Mouse (Mus musculus) ovary, postnatal 10 days (tissue): Measurements from ENCODE around the gene Nipa1.
"Not testable (repeated sequence)": the region's sequence is repeated elsewhere in the genome, so short reads cannot be mapped to it uniquely, and the experiment has no call there.

Experiments used
- DNase-seq: peaks from one replicate; pipeline ENCODE4 v3.0.0; 2022; ENCODE audit warnings: low spot score

Gene Nipa1

DNA sequence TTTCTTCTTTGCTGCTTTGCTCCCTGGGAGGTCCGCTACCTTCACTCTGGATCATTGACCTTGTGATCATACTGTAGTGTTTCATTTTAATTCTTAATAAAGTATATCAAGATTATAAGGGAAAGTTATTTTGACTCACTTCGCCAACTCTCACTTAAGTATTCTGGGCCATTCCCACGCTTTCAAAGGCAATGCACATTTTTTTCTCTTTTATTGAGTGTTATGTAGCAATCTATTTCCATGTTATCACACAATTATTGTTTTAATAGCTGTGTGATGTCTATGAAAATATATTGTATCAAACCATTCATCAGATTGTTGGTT lies at the start of gene Nipa1:
TSS of gene Nipa1 (minus strand) at position 25 of the 324 bp plus-strand sequence.
- DNase-seq, result no peak

DNA sequence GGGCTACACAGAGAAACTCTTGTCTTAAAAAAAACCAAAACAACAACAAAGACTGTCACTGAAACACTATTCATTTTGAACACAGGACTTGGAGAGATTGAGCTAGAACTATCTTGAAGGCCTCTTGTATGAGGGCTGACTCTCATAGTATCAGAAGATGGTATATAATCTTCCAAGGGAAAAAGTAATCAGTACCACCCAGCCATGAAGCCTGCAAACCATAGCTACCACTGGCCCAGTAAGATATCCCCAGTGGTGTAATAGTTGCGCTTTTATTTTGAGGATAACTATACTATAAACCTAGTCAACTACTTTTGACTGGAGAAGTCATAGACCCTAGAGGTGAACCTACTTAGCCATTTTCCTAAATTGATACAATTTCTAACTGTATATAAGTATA lies 46.9 kb upstream of the Nipa1 start:
- no peak for DNase-seq

DNA sequence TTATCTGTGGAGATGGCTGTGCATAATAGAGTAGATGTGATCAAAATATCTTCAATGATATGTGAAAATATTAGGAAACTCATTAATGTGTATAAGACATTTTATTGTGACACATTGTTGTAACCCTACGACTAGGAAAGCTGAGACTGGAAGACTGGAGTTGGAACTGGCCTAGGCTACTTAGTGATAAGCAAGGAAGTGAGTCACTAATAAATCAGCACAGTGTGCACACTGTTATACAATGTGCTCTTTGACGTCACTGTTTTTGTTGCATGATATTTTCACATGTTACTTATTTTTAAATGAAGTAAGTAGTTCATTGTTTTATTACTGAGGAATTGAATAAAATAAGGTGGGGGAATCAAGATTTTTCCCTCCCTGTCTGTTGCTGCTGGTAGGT lies 46.4 kb upstream of the Nipa1 start:
- DNase-seq, result no peak

DNA sequence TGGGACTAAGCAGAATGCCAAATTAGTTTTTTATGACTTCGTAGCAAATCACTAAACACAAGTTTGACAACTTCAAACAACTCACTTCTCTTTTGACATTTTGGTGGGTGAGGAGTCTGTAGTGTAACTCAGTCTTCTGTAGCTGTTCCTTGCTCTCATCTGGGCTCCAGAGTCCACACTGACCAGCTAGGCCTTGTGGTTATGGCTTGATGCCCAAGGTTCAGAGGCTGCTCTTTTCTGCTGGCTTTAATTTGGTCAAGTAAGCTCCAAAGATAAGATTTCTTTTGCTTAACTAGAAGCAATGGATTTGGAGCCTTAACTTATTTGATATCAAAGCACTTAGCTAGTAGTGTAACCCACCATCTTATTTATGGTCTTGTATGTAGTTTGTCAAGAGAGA lies 45.1 kb upstream of the Nipa1 start:
- no peak for DNase-seq

DNA sequence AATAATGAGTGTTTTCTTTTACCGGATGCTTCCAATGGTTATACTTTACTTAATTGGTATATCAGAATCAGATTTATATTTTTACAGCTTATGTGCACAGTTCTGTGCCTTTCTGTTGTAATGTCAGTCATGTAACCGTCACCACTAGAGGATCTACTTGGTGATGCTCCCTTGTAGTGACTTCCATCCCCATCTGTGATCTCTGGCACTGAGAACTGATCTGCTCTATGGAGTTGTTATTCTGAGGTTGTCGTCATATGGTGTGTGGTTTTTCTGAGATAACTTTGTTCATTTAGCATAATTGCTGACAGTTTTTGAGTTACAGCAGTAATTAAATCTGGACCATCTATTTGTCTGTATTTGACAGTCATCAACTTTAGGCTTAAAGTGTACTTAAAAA lies 35.6 kb upstream of the Nipa1 start:
- no peak for DNase-seq

DNA sequence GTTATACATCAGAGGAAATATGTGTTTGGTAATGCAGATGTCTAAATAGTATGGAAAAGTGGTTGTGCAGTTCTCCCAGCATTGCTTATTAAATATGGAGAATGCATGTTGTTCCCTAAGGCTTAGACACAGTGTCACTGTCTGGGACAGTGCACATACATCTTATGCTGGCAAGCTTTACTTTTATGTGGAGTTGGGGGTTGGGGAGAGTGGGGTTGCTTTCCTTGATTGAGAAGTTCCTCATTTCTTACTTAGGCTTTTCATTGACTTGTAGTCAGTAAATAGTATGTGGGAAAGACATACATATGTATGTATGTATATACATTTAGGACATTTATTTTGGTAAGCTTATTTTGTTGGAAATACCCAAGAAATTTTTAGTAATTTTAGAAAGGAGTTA lies 33.2 kb upstream of the Nipa1 start:
- DNase-seq, result no peak

DNA sequence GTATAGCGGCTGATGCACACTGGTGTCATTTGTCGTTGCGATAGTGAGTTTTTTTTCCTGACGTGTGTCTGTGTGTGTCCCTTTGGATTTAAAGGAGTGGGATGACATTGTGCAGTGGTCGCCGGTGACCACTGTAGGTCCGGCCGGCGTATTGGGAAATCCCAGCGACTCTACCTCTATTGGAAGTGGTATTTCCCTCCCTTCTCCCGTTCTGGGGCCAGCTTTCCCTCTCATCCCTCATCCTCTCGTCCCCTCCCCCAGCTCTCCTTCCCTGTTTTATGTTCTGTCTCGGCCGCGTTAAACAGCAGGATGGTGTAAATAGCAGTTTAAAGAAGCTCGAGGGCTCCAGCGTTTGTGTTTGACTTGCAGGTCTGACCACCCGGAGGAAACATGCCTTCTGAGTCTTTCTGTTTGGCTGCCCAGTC lies 30.7 kb upstream of the Nipa1 start:
- no peak for DNase-seq

DNA sequence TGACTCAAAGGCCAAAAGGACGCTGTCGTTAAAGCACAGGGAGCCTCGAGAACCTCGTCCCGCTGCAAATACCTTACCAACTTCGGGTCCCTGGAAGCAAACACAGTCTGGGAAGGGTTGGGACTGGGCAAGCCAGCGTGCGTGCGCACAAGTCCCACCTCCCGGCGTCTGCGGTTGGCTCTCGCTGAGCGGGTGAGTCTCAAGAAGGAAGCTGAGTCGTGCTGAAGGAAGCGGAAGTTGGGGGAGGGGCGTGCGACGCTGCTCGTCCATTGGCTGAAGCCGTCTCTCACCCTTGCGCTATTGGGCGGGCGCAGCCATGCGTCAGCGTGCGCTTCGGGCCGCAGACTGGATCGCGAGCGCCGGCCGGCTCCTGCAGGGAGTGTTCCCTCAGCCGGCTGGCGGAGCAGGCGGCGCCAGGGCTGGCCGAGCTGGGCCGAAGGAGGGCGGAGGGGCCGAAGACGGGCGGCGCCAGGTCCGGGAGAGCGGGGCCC lies 30.1 kb upstream of the Nipa1 start, which contains the start of gene Herc2:
TSS of gene Herc2 (plus strand) at position 366 of the 491 bp plus-strand sequence.
- peak; percentile 97 for DNase-seq

DNA sequence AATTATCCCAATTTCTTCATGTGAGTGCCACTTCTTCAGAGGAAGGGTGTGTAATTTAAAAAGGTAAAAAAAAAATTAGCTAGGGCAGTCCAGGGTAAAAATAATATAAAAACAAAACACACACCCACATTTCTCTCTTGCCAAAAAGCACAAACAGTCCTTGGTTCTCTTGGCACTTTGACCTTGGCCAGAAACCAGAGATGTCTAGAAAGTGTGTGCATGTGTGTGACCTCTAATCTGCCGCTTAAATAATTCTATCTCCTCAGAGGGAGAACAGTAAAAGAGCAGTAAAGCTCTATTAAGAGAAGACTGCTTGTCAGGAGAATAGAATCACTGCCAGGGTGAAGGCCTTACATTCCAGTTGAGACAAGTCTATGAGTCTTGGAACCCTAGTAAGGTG lies 27.4 kb upstream of the Nipa1 start:
- no peak for DNase-seq

DNA sequence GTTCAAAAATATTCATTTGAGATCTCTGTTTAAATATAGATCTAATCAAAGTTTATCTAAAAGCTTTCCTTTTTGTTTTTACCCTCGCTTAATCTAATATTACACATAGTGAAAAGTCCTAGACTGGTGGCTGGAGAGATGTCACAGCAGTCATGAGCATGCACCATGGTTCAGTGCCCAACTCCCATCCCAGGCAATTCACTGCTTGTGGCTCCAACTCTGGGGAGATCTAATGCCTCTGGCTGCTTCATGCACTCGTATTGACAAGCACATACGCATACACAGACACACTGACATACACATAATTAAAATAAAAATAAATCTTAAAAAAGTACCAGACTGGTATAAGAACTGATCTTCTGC lies 24.5 kb upstream of the Nipa1 start:
- DNase-seq, result no peak

DNA sequence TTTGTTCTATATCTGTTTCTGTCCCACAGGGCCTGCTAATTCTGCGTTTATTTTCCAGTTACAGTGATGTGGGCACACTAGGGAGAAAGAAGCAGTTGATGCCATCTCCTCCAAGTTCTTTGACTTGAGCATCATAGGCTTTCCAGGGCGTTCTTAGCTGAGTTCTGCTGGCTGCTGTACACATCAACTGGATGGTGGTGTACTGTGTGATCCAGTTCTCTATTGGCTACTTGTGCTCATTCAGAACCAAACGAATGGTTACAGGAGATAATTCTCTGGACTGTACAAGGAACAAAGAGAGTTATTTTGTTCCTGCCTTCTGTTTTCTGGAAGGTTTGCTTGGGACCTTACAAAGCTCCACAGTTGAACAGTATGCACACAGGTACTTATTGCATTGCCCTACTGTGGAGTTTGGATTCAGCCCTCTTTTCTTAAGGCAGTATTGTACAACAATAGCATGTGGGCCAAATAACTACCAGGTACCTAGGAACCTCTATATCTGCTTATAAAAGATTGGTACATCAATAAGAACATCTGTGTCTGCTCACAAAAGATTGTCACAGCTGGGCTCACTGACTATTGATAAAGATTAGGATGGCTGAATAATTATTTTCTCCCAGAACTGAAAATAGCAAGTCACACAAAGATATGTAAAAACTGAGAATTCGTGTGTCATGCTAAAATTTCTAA lies 24.0 kb upstream of the Nipa1 start:
- DNase-seq, result no peak

DNA sequence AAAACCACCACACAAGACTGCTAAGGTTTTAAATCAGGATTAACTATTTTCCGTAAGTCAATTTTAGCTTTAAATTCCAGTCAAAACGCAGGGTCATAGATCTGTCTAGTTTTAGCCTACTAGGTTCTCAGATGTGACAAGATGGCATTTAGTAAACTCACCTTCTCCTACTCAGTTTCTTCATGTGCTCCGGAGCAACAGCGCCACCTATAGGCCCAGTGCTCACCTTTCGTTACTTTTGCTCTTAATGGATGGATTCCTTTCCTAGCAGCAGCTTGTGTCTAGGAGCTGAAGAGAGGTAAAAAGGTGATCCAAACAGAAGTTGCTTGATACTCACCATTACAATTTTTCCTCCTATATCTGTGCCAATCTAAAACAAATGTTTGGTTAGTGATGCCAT lies 22.6 kb upstream of the Nipa1 start:
- peak; percentile 11 for DNase-seq

DNA sequence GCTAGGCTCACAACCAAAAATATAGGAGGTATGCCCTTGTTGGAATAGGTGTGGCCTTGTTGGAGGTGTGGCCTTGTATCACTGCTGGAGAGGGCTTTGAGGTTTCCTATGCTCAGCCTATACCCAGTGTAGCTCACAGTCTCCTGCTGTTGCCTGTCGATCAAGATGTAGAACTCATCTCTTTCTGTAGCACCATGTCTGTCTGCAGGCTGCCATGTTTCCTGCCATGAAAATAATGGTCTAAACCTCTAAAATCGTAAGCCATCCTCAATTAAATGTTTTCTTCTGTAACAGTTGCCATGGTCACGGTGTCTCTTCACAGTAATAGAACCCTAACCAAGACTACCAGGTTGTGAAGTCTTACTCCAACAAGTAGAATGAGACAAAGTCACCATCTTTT lies 3.8 kb upstream of the Nipa1 start:
- no peak for DNase-seq

DNA sequence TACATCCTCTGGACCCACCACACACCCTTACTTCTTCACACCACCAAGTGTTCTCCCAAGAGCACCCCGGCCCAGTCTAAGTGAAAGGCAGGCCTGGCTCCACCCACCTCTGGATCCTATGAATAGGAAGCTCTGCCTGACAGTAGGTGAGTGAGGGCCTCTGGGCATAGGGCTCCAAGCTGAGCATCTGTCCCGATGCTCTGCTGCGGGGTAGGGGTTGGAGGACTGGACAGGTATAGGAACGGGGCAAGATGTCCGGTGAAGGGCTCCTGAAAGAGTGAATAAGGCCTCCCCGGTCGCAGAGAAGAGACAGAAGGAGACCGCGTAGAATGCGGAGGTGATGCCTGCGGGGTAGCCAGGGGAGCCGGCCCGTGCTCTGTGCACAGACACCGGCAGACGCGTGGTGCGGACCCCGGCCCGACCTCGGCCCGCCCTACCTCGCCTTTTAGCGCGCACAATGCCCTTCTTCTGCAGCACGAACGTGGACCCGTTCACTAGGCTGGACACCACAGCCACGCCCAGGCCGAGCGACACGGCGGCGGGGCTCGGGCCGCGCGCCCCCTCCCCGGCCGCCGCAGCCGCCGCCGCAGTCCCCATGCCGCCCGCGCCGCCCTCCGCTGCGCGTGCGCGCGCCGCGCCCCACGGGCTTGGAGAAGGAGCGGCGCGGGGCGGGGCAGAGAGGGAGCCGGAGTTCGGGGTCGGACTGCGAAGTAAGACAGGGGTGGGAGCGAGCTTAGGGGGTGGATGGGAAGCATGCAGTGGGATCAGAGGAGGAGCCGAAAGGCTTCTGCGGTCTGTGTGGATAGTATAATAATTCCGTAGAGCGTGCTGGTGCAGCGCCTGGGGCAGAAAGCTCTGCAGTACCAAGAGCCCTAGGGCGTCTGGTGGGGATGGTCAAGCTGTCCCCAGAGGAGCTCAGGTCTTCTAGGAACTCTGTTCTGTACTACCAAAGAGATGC lies 503 bp downstream of the Nipa1 start:
- peak; percentile 21 for DNase-seq

DNA sequence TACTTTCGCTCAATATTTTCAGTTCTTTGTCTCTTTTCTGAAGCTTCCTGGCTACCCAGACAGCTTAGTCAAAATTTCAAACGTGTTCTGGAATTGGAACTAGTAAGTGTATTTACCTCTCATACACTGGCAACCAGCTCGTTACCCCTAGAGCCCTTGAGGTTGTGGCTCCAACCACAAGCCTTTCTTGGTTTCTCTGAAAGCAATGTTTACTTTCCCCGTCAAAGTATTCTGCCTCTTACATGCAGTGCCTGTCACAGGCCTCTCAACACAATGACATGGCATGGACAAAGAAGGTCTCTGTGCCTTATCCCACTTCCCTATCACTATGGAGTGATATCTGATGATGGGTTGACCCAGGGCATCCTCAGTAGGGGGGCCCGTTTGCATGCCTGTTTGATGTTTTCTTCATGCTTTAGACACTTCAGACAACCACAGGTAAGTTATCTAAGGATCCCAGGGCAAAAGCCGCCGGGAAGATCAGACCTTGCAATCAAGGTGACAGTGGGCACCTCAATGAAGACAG lies 1.2 kb downstream of the Nipa1 start:
- no peak for DNase-seq

DNA sequence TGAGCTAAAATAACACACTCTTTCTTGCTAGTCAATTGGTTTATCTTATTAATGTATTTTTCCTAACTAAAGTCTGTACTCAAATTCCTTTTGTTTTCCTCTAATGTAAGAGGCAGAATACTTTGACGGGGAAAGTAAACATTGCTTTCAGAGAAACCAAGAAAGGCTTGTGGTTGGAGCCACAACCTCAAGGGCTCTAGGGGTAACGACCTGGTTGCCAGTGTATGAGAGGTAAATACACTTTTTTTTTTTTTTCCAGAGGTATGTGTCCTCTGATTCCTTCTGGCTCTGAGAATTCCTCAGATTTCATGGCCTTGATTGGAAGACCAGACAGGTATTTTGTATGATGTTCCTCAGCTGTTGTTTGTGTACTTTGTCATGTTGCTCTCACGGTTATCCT lies 2.0 kb downstream of the Nipa1 start:
- DNase-seq, result no peak

DNA sequence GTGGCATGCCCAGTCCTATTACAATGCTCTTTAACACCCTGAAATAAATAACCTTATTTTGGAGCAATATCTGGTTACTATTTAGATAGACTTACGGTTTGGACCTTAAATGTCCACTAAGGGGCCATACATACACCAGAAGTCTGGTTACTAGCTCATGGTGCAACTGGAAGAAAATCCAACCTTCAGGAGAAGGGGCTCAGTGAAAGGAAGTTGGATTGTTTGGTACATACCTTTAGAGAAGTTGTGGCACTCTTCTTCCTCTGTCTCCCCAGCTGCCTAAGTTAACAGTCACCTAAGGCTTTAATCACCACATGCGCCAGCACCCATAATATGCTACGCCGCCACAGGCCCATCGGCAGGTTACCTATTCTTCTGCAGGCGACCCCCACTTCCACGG lies 3.9 kb downstream of the Nipa1 start:
- DNase-seq, result no peak

DNA sequence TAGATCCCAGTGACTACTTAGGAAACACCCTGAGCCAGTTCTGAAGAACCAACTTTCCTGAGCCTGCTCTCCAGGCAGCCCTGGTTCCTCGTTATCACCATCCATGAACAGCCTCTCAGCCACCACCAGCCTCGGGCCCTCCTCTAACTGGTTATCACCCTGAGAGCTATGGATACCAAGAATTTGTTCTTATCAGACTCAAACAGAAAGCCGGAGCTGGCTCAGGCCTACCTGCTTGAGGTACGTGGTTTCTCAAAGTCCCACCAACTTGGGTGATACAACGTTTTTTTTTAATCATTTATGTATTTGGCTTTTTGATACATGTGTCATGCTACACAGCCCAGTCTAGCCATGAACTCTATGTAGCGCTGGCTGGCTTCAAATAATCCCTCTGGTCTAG lies 4.6 kb downstream of the Nipa1 start:
- no peak for DNase-seq

DNA sequence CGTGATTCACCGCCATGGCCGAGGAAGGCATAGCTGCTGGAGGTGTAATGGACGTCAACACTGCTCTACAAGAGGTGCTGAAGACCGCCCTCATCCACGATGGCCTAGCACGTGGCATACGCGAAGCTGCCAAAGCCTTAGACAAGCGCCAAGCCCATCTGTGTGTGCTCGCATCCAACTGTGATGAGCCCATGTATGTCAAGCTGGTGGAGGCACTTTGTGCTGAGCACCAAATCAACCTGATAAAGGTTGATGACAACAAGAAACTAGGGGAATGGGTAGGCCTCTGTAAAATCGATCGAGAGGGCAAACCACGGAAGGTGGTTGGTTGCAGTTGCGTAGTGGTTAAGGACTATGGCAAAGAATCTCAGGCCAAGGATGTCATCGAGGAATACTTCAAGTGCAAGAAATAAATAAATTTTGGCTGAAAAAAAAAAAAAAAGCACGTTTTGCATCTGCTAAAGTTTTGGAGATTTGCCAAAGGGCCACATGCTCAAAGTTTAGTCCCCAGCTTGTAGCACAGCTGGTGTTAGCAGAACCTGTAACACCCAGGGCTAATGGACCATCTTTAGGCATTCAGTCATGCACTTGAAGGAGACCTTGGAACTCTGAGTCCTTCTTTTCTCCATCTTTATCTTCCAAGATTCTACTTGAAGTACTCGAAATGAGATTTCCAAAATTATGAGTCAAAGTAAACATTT lies 5.6 kb downstream of the Nipa1 start:
- not testable (repeated sequence) for DNase-seq

DNA sequence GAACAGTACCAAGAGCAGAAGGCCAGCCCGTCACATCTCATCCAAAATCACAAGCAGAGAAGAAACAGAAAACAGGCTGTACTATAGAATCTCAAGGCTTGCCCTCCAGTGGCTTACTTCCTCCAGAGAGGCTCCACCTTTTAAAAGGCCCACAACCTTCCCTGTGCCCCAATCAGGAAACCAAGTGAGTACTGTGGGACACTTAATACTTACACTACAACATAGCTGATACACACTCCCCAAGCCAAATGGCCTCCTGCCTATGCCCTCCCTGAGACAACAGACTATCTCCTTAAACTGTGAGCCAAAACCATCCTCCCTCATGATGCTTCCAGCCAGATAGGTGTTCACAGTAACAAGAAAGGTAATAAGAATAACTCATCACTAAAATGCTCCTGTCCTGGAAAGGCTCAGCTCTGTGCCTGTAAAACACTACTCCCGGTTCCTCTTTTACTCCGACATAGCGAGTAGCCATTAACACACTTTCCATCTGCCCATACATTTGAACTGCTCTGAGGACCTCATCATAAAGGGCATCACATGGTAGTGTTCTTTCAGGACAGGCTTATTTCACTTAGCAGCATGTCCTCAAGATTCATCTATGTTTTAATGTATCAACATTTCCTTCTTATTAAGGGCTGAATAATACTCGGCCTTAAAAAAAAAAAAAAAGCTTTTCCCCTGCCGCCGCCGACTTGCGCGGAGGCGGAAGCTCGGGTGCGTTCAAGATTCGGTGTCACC lies 6.3 kb downstream of the Nipa1 start:
- DNase-seq, result no peak

DNA sequence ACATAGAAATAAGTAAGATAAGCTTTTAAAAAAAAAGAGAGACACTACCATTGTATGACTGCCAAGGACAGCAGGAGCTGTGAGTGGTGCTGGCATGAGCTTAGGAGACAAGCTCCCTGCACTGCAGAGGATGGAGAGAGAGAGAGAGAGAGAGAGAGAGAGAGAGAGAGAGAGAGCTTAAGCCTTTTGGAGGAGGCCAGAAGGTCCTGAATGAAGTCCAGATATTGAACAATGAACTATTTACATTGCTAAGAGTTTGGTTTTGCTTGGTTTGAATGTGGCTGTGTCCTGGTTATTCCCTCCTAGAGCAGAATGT lies 8.8 kb downstream of the Nipa1 start:
- DNase-seq, result no peak
